Mouse (Mus musculus): ENCODE results near the gene Spef1. TPM values are rescaled to one million over a fixed set of nuclear protein-coding genes. Genes with fewer than 3 reads are reported as not detected.

The Spef1 gene
- polyA plus RNA-seq, 1 experiment from 2014 or later: 9.0 TPM

DNA sequence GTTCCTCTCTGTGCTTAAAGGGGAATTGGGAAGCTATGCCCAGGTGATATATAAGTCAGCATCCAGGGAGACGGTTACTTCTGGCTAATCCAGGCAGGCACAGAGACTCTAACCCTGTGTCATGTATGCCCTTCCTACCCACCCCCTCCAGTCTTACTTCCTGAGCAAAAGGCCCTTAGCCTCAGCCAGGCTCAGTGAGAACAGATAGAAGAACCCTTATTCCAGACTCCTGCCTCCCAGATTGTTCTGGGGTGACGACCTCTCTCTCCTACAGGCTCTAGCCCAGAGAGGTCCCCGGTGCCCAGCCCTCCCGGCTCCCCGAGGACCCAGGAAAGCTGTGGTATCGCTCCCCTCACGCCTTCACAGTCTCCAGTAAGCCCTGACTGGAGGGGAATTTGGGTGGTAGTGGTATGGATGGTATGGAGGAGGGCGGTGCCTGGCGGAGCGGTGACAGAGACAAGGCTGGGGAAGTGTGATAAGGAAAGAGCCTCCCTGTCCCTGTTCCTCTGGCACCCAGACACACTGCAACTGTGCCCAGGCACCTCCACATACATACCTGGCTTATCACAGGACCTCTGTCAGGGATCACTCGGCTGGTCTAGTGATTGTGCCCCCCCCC lies 51.5 kb downstream of the Spef1 start:
- ATAC-seq (ENCODE audit: low FRiP score, low read depth): no peak
- H3K4me3 ChIP-seq: no peak overlapping the region
- no peaks in the 10 kb centered on the region for H3K4me1 ChIP-seq
- H3K9ac ChIP-seq: no peak overlapping the region
- 84% methylated on average over 11 of the region's 11 CpGs for WGBS
- no peak overlapping the region for H3K4me2 ChIP-seq (replicated peaks)
- H3K36me3 ChIP-seq: no peaks in the 10 kb centered on the region
- no peaks in the 10 kb centered on the region for H3K27me3 ChIP-seq (replicated peaks)
- H3K27ac ChIP-seq: no peak overlapping the region
- H3K9me3 ChIP-seq: no peaks in the 10 kb centered on the region

DNA sequence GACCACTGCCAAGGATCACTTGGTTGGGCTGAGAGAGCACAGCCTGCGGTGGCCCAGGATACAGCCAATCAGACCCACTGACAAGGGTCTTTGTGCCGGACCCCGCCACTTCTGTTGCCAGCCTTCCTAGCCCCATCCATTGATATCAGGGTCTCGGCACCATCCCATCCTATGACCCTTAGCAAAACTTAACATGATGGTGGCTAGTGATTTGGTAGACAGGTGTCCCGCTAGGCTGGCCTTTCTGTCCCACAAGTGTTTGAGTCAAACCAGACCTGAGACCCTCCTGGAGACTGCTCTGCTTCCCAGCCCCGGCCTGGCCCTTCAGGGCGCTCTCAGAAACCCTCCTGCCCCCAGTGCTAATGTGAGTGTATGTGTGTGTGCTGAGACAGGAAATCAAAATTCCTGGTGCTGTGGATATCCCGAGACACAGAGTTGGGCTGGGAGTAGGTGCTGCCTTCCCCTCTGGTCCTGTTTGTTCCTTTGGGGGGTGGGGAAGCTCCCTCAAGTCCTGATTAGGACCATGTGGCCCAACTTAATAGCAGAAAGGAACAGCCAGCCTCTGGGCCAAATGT lies 52.2 kb downstream of the Spef1 start:
- ATAC-seq (ENCODE audit: low FRiP score, low read depth): no peak
- Histone ChIP-seq H3K4me1 (no peaks in the 10 kb centered on the region), H3K27me3 (replicated peaks) (no peaks in the 10 kb centered on the region), H3K4me3 (no peak overlapping the region), H3K4me2 (replicated peaks) (no peak overlapping the region), H3K27ac (no peak overlapping the region), H3K9me3 (no peaks in the 10 kb centered on the region), H3K36me3 (no peaks in the 10 kb centered on the region), H3K9ac (no peak overlapping the region)
- 87% methylated on average over 8 of the region's 8 CpGs for WGBS

DNA sequence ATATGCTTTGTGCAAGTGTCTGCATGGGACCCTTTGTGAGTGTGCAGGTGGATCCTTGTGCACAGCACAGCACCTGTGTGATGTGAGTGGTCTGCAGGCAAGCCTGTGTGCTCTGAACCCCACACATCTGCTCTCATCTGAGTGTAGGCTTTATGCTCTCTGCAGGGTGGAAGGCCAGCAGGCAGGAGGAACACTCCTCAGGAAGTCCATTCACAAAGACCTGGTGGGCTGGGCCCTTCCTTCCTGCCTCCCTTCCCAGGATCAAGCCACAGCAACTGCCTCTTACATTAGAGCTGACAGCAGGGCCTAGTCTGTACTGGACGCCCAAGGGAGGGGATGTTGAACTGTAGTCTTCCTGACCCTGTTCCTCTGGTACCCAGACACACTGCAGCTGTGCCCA lies 52.7 kb downstream of the Spef1 start:
- H3K9ac ChIP-seq: no peak overlapping the region
- no peak for ATAC-seq (ENCODE audit: low FRiP score, low read depth)

GRCm38 (mm10) chr2:131132930-131133547 lies 54.0 kb downstream of the Spef1 start, which contains the start of gene Gm11037:
Gm11037 (plus strand) TSS chr2:131133497.
- 87% methylated on average over 9 of the region's 9 CpGs for WGBS

More for the DNA sequence above, 52.7 kb downstream of the Spef1 start:
- Histone ChIP-seq H3K27ac (no peak overlapping the region), H3K36me3 (no peaks in the 10 kb centered on the region), H3K4me1 (no peaks in the 10 kb centered on the region), H3K27me3 (replicated peaks) (no peaks in the 10 kb centered on the region), H3K4me3 (no peak overlapping the region), H3K9me3 (no peaks in the 10 kb centered on the region), H3K4me2 (replicated peaks) (no peak overlapping the region)
- WGBS: 55% methylated on average over 1 of the region's 1 CpGs

DNA sequence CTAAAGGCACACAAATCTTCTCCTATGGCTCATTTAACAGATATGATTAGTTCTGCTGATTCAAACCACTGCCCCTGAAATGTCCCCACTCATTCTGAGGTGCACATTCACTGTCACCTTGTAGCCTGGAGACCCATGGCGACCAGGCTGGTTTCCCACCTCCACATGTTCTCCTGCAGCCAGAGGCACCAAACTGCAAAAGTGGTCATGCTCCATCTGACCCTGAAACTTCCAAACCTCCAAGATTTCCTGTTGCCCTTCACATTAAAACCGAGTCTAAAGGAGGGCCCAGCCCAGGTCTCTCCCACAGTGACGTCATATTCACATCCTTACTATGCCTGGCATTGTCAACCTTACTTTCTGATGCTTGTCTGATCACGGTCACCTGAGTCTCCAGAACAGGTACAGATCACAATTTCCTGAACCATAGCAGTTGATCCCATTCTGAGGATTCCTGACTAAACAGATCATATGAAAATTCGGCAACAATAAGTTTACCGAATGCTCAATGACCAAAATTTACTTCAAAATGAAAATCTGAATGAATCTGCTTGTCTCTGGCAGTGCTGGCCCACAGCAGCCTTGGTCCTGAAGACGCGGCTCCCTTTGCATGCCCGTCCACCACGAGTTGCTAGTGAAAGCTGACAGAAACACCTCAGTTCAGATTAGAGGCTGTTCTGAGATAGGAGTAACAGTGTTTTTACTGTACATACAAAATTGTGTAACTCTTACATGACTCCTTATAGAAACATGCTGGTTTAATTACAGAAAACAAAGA lies 54.8 kb downstream of the Spef1 start:
- H3K9ac ChIP-seq: no peak overlapping the region
- 0 out of 2 replicates have a peak, but pooled peaks cover 2% of the 10 kb centered on the region for H3K27me3 ChIP-seq (replicated peaks)
- H3K27ac ChIP-seq: no peak overlapping the region
- no peaks in the 10 kb centered on the region for H3K36me3 ChIP-seq
- 78% methylated on average over 10 of the region's 10 CpGs for WGBS
- H3K9me3 ChIP-seq: no peaks in the 10 kb centered on the region
- no peak for ATAC-seq (ENCODE audit: low FRiP score, low read depth)
- no peak overlapping the region for H3K4me2 ChIP-seq (replicated peaks)
- H3K4me1 ChIP-seq: peaks cover 4% of the 10 kb centered on the region
- no peak overlapping the region for H3K4me3 ChIP-seq

More at GRCm38 (mm10) chr2:131132930-131133547, 54.0 kb downstream of the Spef1 start, which contains the start of gene Gm11037:
- no peak for ATAC-seq (ENCODE audit: low FRiP score, low read depth)
- Histone ChIP-seq H3K9me3 (no peaks in the 10 kb centered on the region), H3K9ac (no peak within 1 kb of the TSS), H3K36me3 (no peaks in the 10 kb centered on the region), H3K4me3 (no peak within 1 kb of the TSS), H3K27ac (no peak within 1 kb of the TSS), H3K27me3 (replicated peaks) (0 out of 2 replicates have a peak, but pooled peaks cover 2% of the 10 kb centered on the region), H3K4me1 (no peaks in the 10 kb centered on the region), H3K4me2 (replicated peaks) (no peak within 1 kb of the TSS)

- Histone ChIP-seq H3K27ac (no peak overlapping the region), H3K4me2 (replicated peaks) (no peak overlapping the region), H3K36me3 (no peaks in the 10 kb centered on the region), H3K9me3 (no peaks in the 10 kb centered on the region), H3K9ac (no peak overlapping the region), H3K4me3 (no peak overlapping the region), H3K4me1 (peaks cover 15% of the 10 kb centered on the region), H3K27me3 (replicated peaks) (0 out of 2 replicates have a peak, but pooled peaks cover 2% of the 10 kb centered on the region)
- ATAC-seq (ENCODE audit: low FRiP score, low read depth): no peak
- 81% methylated on average over 2 of the region's 2 CpGs for WGBS
Measured at GRCm38 (mm10) chr2:131130849-131131248, 56.2 kb downstream of the Spef1 start.

DNA sequence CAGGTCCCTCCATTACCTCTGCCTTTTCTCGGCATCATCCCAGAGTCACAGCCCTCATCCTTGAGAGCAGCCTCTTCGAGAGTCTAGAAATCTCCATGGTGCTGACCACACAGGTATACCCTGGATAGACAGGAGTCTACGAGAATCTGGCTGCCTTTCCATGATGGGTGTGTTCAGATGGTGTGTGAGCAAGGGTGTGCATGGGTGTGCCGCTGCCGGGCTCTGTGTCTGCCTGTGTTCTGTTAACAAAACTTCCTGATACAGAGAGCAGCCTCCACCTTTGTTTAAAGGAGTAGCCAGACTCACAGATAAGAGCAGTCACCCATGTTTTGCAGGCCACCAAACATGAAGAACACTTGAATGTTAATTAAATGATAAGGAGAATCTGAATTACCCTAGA lies 57.2 kb downstream of the Spef1 start:
- H3K4me1 ChIP-seq: peaks cover 15% of the 10 kb centered on the region
- WGBS: 82% methylated on average over 5 of the region's 5 CpGs

GRCm38 (mm10) chr2:131128636-131129157 lies 58.4 kb downstream of the Spef1 start:
- Histone ChIP-seq H3K4me3 (no peak overlapping the region), H3K27ac (no peak overlapping the region), H3K36me3 (no peaks in the 10 kb centered on the region), H3K4me2 (replicated peaks) (peak overlapping the region; percentile 88; the same call in 1 of the 2 replicates), H3K9ac (no peak overlapping the region), H3K9me3 (no peaks in the 10 kb centered on the region), H3K27me3 (replicated peaks) (0 out of 2 replicates have a peak, but pooled peaks cover 2% of the 10 kb centered on the region), H3K4me1 (peaks cover 15% of the 10 kb centered on the region)
- no peak for ATAC-seq (ENCODE audit: low FRiP score, low read depth)
- WGBS: 84% methylated on average over 3 of the region's 3 CpGs

More for the DNA sequence above, 57.2 kb downstream of the Spef1 start:
- Histone ChIP-seq H3K9ac (no peak overlapping the region), H3K27ac (no peak overlapping the region), H3K36me3 (no peaks in the 10 kb centered on the region), H3K9me3 (no peaks in the 10 kb centered on the region), H3K4me2 (replicated peaks) (no peak overlapping the region), H3K27me3 (replicated peaks) (0 out of 2 replicates have a peak, but pooled peaks cover 2% of the 10 kb centered on the region), H3K4me3 (no peak overlapping the region)
- no peak for ATAC-seq (ENCODE audit: low FRiP score, low read depth)

- peaks cover 15% of the 10 kb centered on the region for H3K4me1 ChIP-seq
- H3K9ac ChIP-seq: no peak overlapping the region
- 90% methylated on average over 5 of the region's 5 CpGs for WGBS
- H3K9me3 ChIP-seq: no peaks in the 10 kb centered on the region
- no peak overlapping the region for H3K4me3 ChIP-seq
- ATAC-seq (ENCODE audit: low FRiP score, low read depth): 0 out of 2 replicates have a peak, but pooled peaks have one; percentile 5
- 0 out of 2 replicates have a peak, but pooled peaks cover 2% of the 10 kb centered on the region for H3K27me3 ChIP-seq (replicated peaks)
- H3K27ac ChIP-seq: no peak overlapping the region
- peak overlapping the region; percentile 88 for H3K4me2 ChIP-seq (replicated peaks)
- H3K36me3 ChIP-seq: no peaks in the 10 kb centered on the region
Measured at GRCm38 (mm10) chr2:131128211-131128610, 58.9 kb downstream of the Spef1 start.

DNA sequence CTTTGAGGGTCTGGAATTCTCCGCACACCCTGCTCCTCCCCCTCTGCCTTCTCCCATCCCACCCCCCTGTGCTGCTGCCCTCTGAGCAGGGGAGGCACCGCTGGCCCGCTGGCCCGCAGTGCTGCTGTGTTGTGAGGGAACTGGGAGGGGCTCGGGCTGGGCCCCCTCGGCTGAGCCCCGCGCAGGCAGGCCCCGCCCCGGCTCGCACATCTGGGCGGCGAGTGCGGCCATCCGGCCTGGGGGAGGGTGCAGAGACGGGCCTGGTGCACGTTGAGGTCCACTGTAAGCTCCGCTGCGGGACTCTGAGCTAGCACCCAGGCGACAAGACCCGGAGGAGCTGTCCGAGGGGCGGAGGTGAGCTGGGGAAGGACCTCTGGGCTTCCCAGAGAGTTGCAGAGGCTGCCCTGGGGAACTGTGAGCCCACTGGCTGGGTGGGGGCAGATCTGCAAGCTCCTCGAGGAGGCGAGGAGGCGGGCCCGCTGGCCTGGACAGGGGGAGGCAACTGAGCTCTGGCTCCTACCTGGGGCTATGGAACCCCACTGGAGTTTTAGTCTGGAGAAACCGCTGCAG lies 59.8 kb downstream of the Spef1 start, which contains the start of gene Hspa12b:
Gene Hspa12b, plus strand, starts transcription at position 120 of the 570 bp plus-strand sequence.
- Histone ChIP-seq H3K27me3 (replicated peaks) (0 out of 2 replicates have a peak, but pooled peaks cover 2% of the 10 kb centered on the region), H3K4me3 (peak within 1 kb of the TSS; percentile 44), H3K9ac (peak within 1 kb of the TSS; percentile 69), H3K4me1 (peaks cover 15% of the 10 kb centered on the region), H3K9me3 (no peaks in the 10 kb centered on the region), H3K27ac (no peak within 1 kb of the TSS), H3K36me3 (no peaks in the 10 kb centered on the region), H3K4me2 (replicated peaks) (peak within 1 kb of the TSS; percentile 88)
- WGBS: 2% methylated on average over 28 of the region's 28 CpGs
- peak; percentile 82 for ATAC-seq (ENCODE audit: low FRiP score, low read depth)

All from neural tube, embryonic 12.5 days (tissue).